Comparison of ENCODE assay signal across 17 mouse cellular contexts in the genomic region with DNA sequence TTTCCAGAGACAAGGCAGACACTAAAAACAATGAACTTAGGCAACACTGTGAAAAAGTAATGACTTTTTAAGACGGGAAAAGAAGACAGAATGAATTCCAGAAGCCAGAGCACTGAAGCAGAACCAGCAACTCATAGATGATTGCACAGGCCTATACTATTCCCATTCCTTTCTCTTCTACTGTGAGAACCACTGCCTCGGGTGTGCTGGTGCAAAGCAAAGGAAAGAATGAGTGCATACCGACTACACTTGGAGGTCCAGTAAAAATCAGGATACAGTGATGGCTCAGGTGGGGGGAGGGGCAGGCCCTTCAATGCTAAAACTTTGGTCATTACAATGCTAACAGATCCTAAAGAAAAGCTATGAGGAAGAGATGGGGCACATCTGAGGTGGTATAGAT.
"Had no signal": no experiment of that assay in that cellular context is flagged by ENCODE, and none has a peak within 500 bp of the region (broad histone marks: within the 10 kb centered on the region; RNA-seq: fewer than 3 reads in every experiment).

No protein-coding gene starts in this region.

- DNase-seq: lung, adult 2 months; lung, postnatal 14 days; lung, postnatal 36 days; right cerebral cortex, postnatal 14 days; thymus, adult 2 months; thymus, postnatal 25 days; thymus, postnatal 4 days had no signal

- H3K9me3 ChIP-seq: lung, embryonic 15.5 days; megakaryocyte, embryonic 14.5 days; midbrain, embryonic 13.5 days; midbrain, embryonic 15.5 days; neural tube, embryonic 12.5 days; stomach, embryonic 15.5 days had no signal

- H3K4me3 ChIP-seq: lung, embryonic 15.5 days; megakaryocyte, embryonic 14.5 days; midbrain, embryonic 13.5 days; midbrain, embryonic 15.5 days; neural tube, embryonic 12.5 days; stomach, embryonic 15.5 days had no signal

- H3K27ac ChIP-seq: lung, embryonic 15.5 days; macrophage; midbrain, embryonic 13.5 days; midbrain, embryonic 15.5 days; neural tube, embryonic 12.5 days; stomach, embryonic 15.5 days; stomach, postnatal 0 days had no signal

- ATAC-seq: lung, postnatal 0 days; midbrain, embryonic 13.5 days; midbrain, embryonic 15.5 days had no signal

- H3K4me2 ChIP-seq: lung, embryonic 15.5 days; midbrain, embryonic 11.5 days; midbrain, embryonic 13.5 days; midbrain, embryonic 15.5 days; neural tube, embryonic 12.5 days; stomach, embryonic 15.5 days had no signal

- H3K9ac ChIP-seq: lung, embryonic 15.5 days; midbrain, embryonic 13.5 days; midbrain, embryonic 15.5 days; neural tube, embryonic 12.5 days; stomach, embryonic 15.5 days had no signal

- H3K4me1 ChIP-seq: stomach, embryonic 15.5 days had no signal

- H3K27me3 ChIP-seq: lung, embryonic 15.5 days; megakaryocyte, embryonic 14.5 days; midbrain, embryonic 13.5 days; midbrain, embryonic 15.5 days; neural tube, embryonic 12.5 days; stomach, embryonic 15.5 days had no signal
